Mouse (Mus musculus) splenic B cell, adult 2 months (primary cell): ENCODE measurements around the gene Hs6st3.

Source experiments
- DNase-seq: peaks from one replicate; pipeline ENCODE4 v3.0.0-alpha.2; 2011; ENCODE audit warnings: low read depth, low spot score
- H3K27me3 ChIP-seq: 2 replicates; pipeline ENCODE4 v1.6.1; 2012; ENCODE audit warnings: mild to moderate bottlenecking, low read length, moderate library complexity, mixed read lengths; ENCODE audit not compliant: control insufficient read depth, poor library complexity, insufficient read depth, severe bottlenecking
- H3K36me3 ChIP-seq: 2 replicates; pipeline ENCODE4 v1.6.1; 2012; ENCODE audit warnings: mild to moderate bottlenecking, low read length, moderate library complexity, mixed read lengths; ENCODE audit not compliant: control insufficient read depth, poor library complexity, insufficient read depth, severe bottlenecking

Hs6st3 gene

DNA sequence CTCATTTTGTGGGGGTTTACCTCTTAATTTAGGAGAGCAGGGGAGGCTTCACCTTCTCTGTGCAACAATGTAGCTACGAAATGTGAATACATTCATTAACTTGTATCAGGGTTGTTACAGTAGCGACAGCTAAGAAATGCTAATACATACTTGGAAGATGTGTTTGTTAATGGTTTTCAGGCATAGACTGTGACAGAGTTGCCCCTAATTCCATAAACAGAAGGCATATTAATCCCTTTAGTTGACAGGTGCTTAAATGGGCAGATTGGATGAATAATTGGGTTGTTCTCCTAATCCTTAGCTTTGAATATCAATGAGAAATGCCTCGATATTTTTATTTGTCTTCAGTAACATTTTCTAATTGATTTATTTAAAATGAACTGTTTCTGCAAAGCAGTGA is 314.7 kb downstream of the Hs6st3 start:
- H3K27me3 ChIP-seq: no peaks in the 10 kb centered on the region
- no peaks in the 10 kb centered on the region for H3K36me3 ChIP-seq
- no peak for DNase-seq

DNA sequence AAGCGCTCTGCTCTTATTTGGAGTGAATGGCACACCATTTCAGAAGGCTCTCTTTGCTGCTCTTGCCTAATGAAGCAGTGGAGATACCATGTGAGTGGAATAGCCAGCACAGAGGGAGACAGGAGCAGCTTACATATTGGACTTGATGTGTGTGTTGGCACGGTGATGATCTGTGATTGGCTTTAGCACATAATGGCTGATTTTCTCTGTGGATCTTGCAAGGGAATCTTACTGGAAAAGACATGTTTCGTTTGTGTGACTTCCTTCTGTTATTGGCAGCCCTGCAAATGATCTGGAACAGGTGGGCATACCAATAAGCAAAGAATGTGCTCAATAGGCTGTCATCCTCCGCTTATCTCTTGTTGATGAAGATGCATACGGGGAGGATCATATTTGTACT is 326.2 kb downstream of the Hs6st3 start:
- Histone ChIP-seq H3K36me3 (no peaks in the 10 kb centered on the region), H3K27me3 (no peaks in the 10 kb centered on the region)
- DNase-seq: no peak

DNA sequence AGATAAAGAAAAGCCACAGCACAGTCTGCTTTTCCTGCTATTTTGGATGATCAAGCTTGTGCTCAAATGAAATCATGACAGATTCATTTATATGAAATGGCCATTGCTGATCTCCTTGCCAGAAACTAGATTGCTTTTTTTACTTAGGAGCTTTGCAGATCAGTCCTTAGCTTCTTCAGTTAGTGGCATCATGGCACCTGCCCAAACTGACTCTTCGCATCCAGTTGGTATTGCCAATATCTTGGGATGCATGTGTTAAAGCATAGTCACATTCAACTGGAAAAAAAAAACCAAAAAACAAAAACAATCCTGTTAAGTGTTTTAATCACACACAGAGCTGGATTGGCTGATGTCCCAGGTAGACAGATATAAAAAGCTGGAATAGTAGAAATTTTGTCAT is 326.7 kb downstream of the Hs6st3 start:
- no peaks in the 10 kb centered on the region for H3K27me3 ChIP-seq
- H3K36me3 ChIP-seq: no peaks in the 10 kb centered on the region
- no peak for DNase-seq

DNA sequence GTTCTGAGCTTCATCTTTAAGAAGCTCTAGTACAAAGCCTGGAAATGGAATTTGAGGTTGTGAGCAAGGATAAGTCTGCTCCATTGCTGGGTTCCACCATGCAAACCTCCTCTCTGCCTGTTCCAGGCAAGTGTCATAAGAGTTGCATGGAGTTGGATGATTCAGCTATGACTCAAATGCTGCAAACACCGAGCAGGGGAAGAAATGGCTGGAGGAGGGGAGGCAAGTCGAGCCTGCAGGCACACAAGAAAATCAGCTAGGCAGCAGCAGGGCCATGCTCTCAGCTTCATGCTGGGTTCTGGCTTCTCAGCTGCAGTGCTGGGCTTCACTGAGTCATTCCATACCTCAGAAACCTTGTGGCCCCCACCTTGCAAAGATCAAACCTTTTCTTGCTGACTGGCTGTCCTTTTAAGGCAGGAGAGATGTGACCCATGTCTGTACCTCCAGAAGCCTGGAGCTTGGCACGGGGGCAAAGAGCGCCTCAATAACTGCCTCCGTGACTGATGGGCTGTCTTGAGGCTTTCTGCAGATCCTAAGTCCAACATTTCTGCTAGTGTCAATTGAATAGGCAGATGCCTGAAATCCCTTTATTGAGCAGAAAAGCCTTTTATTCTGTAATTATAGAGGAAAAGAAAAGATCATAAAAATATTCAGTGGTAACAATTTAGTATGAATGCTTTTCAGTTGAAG is 328.9 kb downstream of the Hs6st3 start:
- DNase-seq: no peak

DNA sequence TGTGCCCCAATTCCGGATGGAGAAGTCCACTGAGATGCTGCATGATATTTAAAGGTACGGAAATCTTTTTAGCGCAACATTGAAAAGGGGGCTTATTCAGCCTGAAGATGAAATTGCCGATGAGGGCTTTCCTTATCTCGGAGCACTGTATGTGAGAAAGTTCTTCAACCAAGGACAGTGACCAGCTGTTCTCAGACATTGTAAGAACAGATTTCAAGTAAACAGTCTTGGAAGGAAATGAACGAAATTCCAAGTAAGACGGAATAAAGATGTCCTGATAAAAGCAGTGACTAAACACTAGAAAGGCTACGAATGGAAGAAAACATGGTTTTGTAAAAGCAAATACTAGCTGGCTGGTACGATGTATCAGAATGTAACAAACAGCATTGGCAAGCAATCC is 338.4 kb downstream of the Hs6st3 start:
- H3K27me3 ChIP-seq: no peaks in the 10 kb centered on the region
- DNase-seq: no peak
- H3K36me3 ChIP-seq: no peaks in the 10 kb centered on the region

More for the DNA sequence above, 328.9 kb downstream of the Hs6st3 start:
- H3K27me3 ChIP-seq: no peaks in the 10 kb centered on the region
- H3K36me3 ChIP-seq: no peaks in the 10 kb centered on the region

DNA sequence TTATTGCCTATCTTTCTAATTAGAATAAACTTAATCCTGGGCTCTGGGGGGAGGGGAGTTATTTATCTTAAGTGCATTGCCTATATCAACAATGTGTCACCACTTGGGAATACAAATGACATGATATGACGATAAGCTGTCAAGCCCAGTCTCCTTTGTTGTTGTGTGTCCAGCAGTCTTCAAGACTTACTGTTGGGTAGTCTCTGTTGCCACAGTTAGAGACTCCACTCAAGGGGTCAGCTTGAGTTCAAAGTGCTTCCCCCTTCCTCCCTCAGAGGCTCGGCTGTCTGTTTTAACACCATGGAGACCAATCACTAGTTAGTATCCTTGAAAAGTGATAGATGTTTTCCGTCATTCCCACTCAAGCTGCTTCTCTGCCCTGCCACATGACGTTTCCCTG is 339.7 kb downstream of the Hs6st3 start:
- no peaks in the 10 kb centered on the region for H3K36me3 ChIP-seq
- no peak for DNase-seq
- H3K27me3 ChIP-seq: no peaks in the 10 kb centered on the region

DNA sequence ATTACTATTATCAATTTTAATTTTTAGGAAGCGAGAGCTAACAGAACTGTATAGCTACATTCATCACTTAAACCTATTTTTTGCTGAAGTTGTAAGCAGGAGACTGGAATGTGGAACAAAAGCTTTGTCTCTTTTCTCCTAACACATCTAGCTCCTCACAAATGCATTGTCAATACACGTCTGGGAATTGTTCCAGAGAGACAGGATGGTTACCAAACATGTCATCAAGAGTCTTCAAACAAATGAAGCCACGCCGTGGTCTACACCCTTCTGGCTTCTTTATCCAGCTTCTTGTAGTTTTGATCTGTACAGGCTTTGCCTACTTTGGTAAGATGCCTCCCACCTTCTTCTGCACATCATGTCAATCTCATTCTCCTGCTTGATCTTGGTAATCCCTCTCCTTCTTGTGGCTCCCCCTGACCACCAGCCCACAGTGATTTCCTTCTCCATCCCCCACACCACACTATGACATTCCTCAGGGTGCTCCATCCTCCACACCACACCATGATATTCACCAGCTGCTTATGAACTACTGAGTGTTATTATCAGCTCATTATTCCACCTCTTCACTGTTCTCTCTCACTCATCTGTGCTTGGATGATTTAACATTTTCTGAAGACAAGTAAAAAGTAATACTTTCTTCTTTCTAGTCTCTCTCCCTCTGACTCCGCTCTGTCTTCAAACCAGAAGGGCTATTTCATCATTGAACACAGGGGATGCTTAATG is 351.0 kb downstream of the Hs6st3 start:
- H3K36me3 ChIP-seq: no peaks in the 10 kb centered on the region
- DNase-seq: no peak
- no peaks in the 10 kb centered on the region for H3K27me3 ChIP-seq

DNA sequence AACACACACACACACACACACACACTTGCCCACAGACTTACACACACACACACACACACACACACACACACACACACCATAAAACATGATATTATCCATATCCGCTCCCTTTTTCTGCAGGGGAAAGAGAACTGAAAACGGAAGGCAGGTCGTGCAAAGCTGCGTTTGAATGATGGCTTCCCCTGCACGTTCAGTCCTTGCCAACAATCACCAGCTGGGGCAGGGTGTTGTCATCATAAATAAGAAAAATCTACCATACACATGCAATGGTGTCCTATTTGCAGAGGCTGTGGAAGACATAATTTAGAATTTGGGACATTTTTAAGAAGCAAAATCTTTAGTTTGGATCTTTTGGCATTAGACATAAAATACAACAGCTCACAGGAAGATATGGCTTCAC is 382.5 kb downstream of the Hs6st3 start:
- Histone ChIP-seq H3K36me3 (no peaks in the 10 kb centered on the region), H3K27me3 (no peaks in the 10 kb centered on the region)
- no peak for DNase-seq

DNA sequence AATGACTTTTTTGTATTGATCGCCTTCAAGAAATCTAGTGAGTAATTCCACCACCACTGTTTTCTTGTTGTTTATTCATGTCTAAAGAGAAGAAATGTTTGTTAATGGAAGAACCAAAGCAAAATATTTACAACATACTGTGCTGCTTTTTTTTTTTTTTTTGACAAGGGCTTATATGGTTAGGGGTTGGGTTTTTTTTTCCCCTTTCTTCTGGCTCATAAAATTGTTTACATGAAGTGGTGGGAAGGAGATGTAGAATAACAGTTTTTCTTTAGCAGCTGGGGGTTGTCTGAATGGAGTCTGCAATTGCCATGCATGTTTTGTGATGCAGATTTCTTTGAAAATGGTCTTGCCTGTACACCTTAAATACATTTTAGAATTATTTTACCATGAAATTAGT is 382.9 kb downstream of the Hs6st3 start:
- Histone ChIP-seq H3K27me3 (no peaks in the 10 kb centered on the region), H3K36me3 (no peaks in the 10 kb centered on the region)
- no peak for DNase-seq

DNA sequence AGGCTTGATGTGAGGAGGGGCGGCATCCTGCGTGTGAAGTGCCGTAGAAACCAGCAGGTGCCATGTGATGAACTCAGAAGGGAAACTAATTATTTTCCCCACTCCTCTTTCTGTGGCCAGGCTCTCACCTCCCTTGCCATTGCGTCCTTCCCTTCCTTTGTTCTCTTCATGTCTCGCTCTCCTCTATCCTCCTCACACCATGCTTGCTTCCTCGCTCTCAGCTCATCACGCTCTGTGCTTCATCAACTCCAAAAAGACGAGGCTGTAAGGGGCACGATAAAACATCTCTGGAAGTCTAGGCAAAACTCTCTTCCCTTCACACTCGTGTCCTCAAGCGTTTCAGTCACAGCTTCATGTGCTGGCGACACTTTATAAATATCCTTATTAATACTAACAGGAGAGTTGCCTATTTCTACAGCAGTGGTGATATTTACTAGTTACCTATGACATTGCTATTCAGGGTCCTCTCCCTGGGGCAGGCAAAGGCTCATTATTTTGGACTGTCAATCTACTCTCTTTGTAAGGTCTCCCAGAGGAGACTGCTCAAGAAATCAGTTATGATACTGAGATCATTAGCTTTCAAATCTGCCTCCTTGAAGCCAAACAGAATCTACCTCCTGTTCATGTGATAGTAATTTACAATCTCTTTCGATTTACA is 394.9 kb downstream of the Hs6st3 start:
- Histone ChIP-seq H3K36me3 (no peaks in the 10 kb centered on the region), H3K27me3 (no peaks in the 10 kb centered on the region)
- no peak for DNase-seq

DNA sequence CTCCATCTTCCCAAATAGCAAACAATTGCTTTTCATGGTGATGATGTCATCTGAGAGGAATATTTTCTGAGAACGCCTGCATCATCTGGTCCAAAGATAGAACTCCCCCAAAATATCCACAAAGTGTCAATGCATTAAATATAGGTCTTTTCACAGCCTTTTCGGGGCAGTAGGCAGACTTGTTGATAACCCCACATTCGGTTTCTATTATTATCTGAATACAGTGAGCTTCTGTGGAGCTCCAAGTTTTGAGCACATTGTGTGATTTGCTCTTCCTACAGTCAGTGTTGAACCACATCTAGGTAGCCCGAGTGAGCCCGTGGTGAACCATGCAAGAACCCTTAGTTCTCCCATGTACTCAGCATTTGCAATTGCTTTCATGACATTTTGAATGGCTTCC is 402.4 kb downstream of the Hs6st3 start:
- Histone ChIP-seq H3K36me3 (no peaks in the 10 kb centered on the region), H3K27me3 (no peaks in the 10 kb centered on the region)
- no peak for DNase-seq

DNA sequence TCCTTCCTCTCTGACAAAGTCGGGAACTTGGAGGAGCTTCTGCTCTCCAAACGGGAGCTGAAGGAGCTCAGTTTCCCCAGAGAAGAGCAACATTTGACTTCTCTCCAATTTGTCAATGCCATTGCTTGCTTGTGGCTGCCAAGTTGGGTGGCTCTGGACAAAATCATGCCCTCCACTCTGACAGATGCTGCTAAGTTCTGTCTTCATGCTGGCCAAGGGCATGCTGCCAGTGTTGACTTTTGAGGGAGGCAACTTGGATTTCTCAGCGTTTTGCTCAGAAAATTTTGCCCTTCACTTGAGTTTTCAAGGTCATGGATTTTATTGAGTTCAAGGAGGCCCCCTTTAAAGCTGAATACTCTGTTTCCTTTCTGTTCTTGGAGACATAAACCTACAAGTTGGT is 406.5 kb downstream of the Hs6st3 start:
- DNase-seq: no peak
- no peaks in the 10 kb centered on the region for H3K27me3 ChIP-seq
- no peaks in the 10 kb centered on the region for H3K36me3 ChIP-seq

DNA sequence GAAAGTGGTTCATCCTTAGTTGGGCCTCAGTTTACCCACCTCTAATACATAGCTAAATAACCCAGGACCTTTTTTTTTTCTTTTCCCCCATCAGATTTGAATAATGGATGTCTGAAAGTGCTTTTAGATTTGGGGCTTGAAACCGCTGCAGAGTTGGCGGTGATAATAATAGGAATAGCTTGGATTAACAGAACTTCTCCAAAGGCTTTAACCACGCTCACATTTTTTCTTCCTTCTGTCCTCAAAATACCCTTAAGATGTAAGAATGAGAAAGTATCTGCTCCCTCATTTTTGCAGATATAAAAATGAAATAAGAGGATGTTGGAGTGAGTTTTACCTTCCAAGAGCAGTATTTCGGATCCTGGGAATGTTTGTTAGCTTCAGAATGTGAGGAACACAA is 420.2 kb downstream of the Hs6st3 start:
- Histone ChIP-seq H3K36me3 (no peaks in the 10 kb centered on the region), H3K27me3 (no peaks in the 10 kb centered on the region)
- DNase-seq: no peak

DNA sequence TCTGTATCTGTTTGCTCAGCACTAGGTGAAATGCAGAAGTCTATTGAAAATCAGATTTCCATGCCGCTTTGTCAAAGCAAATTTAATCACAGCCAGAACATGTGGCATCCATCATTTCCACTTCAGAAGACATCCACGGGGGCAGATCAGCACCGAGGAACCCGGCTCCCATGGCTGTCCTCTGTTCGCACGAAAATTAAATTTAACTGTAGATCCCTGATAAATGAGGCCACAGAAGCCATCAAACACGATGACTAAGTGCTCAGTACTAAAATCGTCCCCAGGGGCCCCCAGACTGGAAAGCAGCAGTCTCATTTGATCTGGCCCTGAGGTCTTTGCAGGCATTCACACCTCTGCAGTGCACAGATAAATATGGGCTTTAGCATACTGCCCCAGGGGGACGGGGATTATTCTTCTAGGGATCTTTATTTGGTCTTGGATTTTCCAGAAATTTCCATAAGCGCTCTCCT is 443.9 kb downstream of the Hs6st3 start:
- Histone ChIP-seq H3K27me3 (no peaks in the 10 kb centered on the region), H3K36me3 (no peaks in the 10 kb centered on the region)
- DNase-seq: no peak

DNA sequence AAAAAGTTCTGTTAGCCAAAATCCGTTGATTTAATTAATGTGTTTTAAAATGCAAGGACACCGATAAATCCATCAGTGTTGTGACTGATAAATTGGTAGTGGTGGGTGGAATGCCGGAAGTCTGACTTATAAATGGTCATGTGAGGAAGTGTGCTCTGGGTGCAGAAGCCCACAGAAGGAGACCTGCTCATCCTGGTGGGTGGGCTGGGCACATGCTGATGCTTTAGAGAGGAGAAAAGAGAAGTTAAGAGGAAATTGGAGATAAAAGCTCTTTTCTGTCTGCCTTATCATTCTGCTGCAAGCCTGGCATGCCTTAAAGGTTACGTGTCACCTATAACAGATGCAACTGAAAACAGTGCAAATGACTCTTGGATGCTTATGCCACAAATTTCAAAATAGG is 446.9 kb downstream of the Hs6st3 start:
- Histone ChIP-seq H3K36me3 (no peaks in the 10 kb centered on the region), H3K27me3 (no peaks in the 10 kb centered on the region)
- DNase-seq: no peak
